Comparison of ENCODE assay signal across 19 mouse cellular contexts in the genomic region with DNA sequence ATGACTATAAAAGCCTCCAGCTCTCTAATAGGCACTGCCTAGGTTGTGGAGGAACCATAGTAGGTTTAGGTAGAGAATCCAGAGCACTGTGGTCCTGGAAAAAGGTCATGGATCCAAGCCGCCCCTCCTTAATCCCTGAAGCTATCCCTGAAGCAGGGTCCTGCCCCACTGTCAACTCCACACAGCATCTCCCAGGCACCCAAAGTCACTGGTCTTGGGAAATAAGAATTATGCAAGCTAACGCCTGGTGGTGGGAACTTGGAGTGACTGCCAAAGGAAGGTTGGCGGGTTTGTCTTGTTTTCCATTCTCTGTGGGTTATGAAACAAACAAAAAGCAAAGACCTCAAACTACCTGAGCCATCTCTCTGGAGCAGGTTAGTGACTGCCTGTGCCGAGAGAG.
DNase-seq lines count a peak whose midpoint lies in the region; ATAC-seq and TF ChIP-seq lines count a peak whose summit lies in the region.
"Had no signal": no experiment of that assay in that cellular context is flagged by ENCODE, and none has a peak within 500 bp of the region (broad histone marks: within the 10 kb centered on the region; RNA-seq: fewer than 3 reads in every experiment).

No protein-coding gene starts in this region.

- intact Hi-C loops in gastrocnemius, postnatal 36 days (cut with DNase I): no loop called here

- H3K36me3 ChIP-seq in lung, embryonic 14.5 days (ENCODE audit: insufficient read depth): no peaks in the 10 kb centered on the region
- no peaks in the 10 kb centered on the region for H3K36me3 ChIP-seq in lung, postnatal 0 days (ENCODE audit: insufficient read depth, low read length)
- H3K36me3 ChIP-seq: embryonic facial prominence, embryonic 10.5 days; forebrain, embryonic 10.5 days; heart, embryonic 13.5 days; hindbrain, embryonic 13.5 days had no signal

- TF ChIP-seq CTCF in lung, embryonic 14.5 days (IDR thresholded peaks at IDR 0.05; ENCODE audit: low read depth): no peak
- TF ChIP-seq CTCF in lung, adult 2 months (IDR thresholded peaks at IDR 0.05; ENCODE audit: insufficient read depth, low read length): no peak
- TF ChIP-seq CTCF in lung, postnatal 0 days (IDR thresholded peaks at IDR 0.05): peak; percentile 27

- TF ChIP-seq POLR2A in lung, adult 2 months (IDR thresholded peaks at IDR 0.05; ENCODE audit: borderline replicate concordance, extremely low read depth, low read depth, low read length): no peak

- H3K27ac ChIP-seq in lung, embryonic 14.5 days (ENCODE audit: low read depth): peak overlapping the region; percentile 87
- no peak overlapping the region for H3K27ac ChIP-seq in lung, postnatal 0 days (ENCODE audit: low read length)
- H3K27ac ChIP-seq: heart, embryonic 13.5 days; hindbrain, embryonic 13.5 days; hindbrain, postnatal 0 days had no signal

- 85% methylated on average over 4 of the region's 4 CpGs for WGBS in lung, embryonic 14.5 days
- WGBS in lung, adult 2 months: 80% methylated on average over 4 of the region's 4 CpGs
- 80% methylated on average over 4 of the region's 4 CpGs for WGBS in lung, postnatal 0 days

- H3K4me1 ChIP-seq in lung, embryonic 14.5 days (ENCODE audit: insufficient read depth): peaks cover 20% of the 10 kb centered on the region; the same call in 1 of the 2 replicates
- H3K4me1 ChIP-seq in lung, adult 2 months (ENCODE audit: control insufficient read depth, insufficient read depth, low read length): peaks cover 2% of the 10 kb centered on the region; the same call in 1 of the 2 replicates
- no peaks in the 10 kb centered on the region; the same call in 1 of the 2 replicates for H3K4me1 ChIP-seq in lung, postnatal 0 days (ENCODE audit: insufficient read depth, low read depth, low read length)

- TF ChIP-seq EP300 in lung, postnatal 0 days (IDR thresholded peaks at IDR 0.05): no peak

- H3K4me3 ChIP-seq in lung, embryonic 14.5 days (ENCODE audit: low read depth, low read length): no peak overlapping the region
- H3K4me3 ChIP-seq in lung, adult 2 months (replicated peaks; ENCODE audit: extremely low read depth, low read depth, low read length): no peak overlapping the region
- no peak overlapping the region for H3K4me3 ChIP-seq in lung, postnatal 0 days (ENCODE audit: low read depth, low read length)
- H3K4me3 ChIP-seq: embryonic facial prominence, embryonic 10.5 days; forebrain, embryonic 10.5 days; heart, embryonic 13.5 days; hindbrain, embryonic 13.5 days had no signal

- no peaks in the 10 kb centered on the region for H3K27me3 ChIP-seq in lung, embryonic 14.5 days (ENCODE audit: insufficient read depth, low read length)
- H3K27me3 ChIP-seq in lung, postnatal 0 days (replicated peaks; ENCODE audit: insufficient read depth, low read length): no peaks in the 10 kb centered on the region

- ATAC-seq in lung, embryonic 14.5 days (ENCODE audit: insufficient read depth): no peak
- ATAC-seq in lung, postnatal 0 days: no peak
- ATAC-seq: forebrain, embryonic 14.5 days; hindbrain, postnatal 0 days; Patski had no signal

- H3K4me2 ChIP-seq in lung, embryonic 14.5 days: no peak overlapping the region
- H3K4me2 ChIP-seq in lung, postnatal 0 days (replicated peaks; ENCODE audit: low read depth, low read length): no peak overlapping the region
- H3K4me2 ChIP-seq: heart, embryonic 13.5 days; hindbrain, embryonic 13.5 days had no signal

- H3K9me3 ChIP-seq in lung, embryonic 14.5 days (ENCODE audit: low read depth, low read length): no peaks in the 10 kb centered on the region
- H3K9me3 ChIP-seq in lung, postnatal 0 days (ENCODE audit: low read length): no peaks in the 10 kb centered on the region
- H3K9me3 ChIP-seq: embryonic facial prominence, embryonic 10.5 days; forebrain, embryonic 10.5 days; heart, embryonic 13.5 days; hindbrain, embryonic 13.5 days had no signal

- no peak overlapping the region for H3K9ac ChIP-seq in lung, embryonic 14.5 days
- no peak overlapping the region for H3K9ac ChIP-seq in lung, postnatal 0 days (replicated peaks; ENCODE audit: low read depth)
- H3K9ac ChIP-seq: heart, embryonic 13.5 days; hindbrain, embryonic 13.5 days had no signal

- DNase-seq in lung, embryonic 14.5 days: no peak
- no peak for DNase-seq in lung, adult 2 months
- peak; percentile 18 for DNase-seq in fat pad, adult 2 months (ENCODE audit: extremely low read depth, low read depth, low spot score)
- peak; percentile 54 for DNase-seq in lung, postnatal 0 days (ENCODE audit: low spot score)
- DNase-seq in lung, postnatal 36 days: peak; percentile 24
- DNase-seq in T-cell, adult 2 months (ENCODE audit: low spot score): no peak
- DNase-seq in gastrocnemius, postnatal 25 days: no peak
- no peak for DNase-seq in gastrocnemius, postnatal 36 days
- DNase-seq: adrenal gland, postnatal 10 days; cerebellum, adult 11-12 months; cerebellum, adult 9-11 months; cerebellum, postnatal 36 days had no signal

Comparison
In these comparisons a context has a peak if more than half of its experiments do, and no peak if none do; other contexts are left out.
1. DNase-seq: peak in fat pad, adult 2 months (single experiment), lung, postnatal 0 days (single experiment) and lung, postnatal 36 days (single experiment); none in lung, embryonic 14.5 days (single experiment), lung, adult 2 months (single experiment), T-cell, adult 2 months (single experiment), gastrocnemius, postnatal 25 days (single experiment) and gastrocnemius, postnatal 36 days (0 of 2).